Mouse (Mus musculus) neural tube, embryonic 11.5 days (tissue): Measurements from ENCODE around the gene Rack1. TPM values are rescaled to one million over a fixed set of nuclear protein-coding genes. Genes with fewer than 3 reads are reported as not detected.
"Not testable (repeated sequence)": the region's sequence is repeated elsewhere in the genome, so short reads cannot be mapped to it uniquely, and the experiment has no call there.

ENCODE experiments used
- ATAC-seq: fragments of 200-750 bp; cut with Nextera tagmentation; 2 replicates; pipeline ENCODE4 v1.8.0; 2017; ENCODE audit warnings: moderate number of reproducible peaks, mild to moderate bottlenecking, moderate TSS enrichment, moderate library complexity; ENCODE audit not compliant: insufficient read depth, low FRiP score, low TSS enrichment
- DNase-seq: peaks from one replicate; pipeline ENCODE4 v3.0.0-alpha.2; 2015; ENCODE audit warnings: low spot score
- H3K27ac ChIP-seq: fragments of 300-500 bp; sonication (generic); 2 replicates; pipeline ENCODE4 v1.5.1; 2014; ENCODE audit warnings: low read depth, mild to moderate bottlenecking, low read length
- H3K27me3 ChIP-seq: fragments of 300-500 bp; sonication (generic); 2 replicates; pipeline ENCODE4 v1.6.1; 2014; ENCODE audit warnings: mild to moderate bottlenecking, low read length, mixed read lengths; ENCODE audit not compliant: control insufficient read depth, insufficient read depth
- H3K36me3 ChIP-seq: fragments of 300-500 bp; sonication (generic); 2 replicates; pipeline ENCODE4 v1.6.1; 2014; ENCODE audit warnings: mild to moderate bottlenecking, low read length, moderate library complexity, mixed read lengths; ENCODE audit not compliant: control insufficient read depth, insufficient read depth
- H3K4me1 ChIP-seq: fragments of 300-500 bp; sonication (generic); 2 replicates; pipeline ENCODE4 v1.6.1; 2014; ENCODE audit warnings: low read length, mixed read lengths; ENCODE audit not compliant: control insufficient read depth, insufficient read depth
- H3K4me2 ChIP-seq: fragments of 300-500 bp; sonication (generic); 2 replicates; pipeline ENCODE4 v1.6.1; 2014; ENCODE audit warnings: low read depth, mild to moderate bottlenecking, moderate library complexity
- H3K4me3 ChIP-seq: fragments of 300-500 bp; sonication (generic); 2 replicates; pipeline ENCODE4 v1.5.1; 2014; ENCODE audit warnings: low read depth, low read length
- H3K9ac ChIP-seq: fragments of 300-500 bp; sonication (generic); 2 replicates; pipeline ENCODE4 v1.6.1; 2014; ENCODE audit warnings: mild to moderate bottlenecking, low read length
- H3K9me3 ChIP-seq: fragments of 300-500 bp; sonication (generic); 2 replicates; pipeline ENCODE4 v1.6.1; 2016; ENCODE audit warnings: low read length; ENCODE audit not compliant: control insufficient read depth
- WGBS: fragments of 180-500 bp; shearing (Covaris S2); extraction: QIAGEN DNeasy Blood & Tissue Kit; methylation state at CpG from one replicate; pipeline ENCODE4 v1.1.7; 2014; 5-methylcytosine and 5-hydroxymethylcytosine counted together
- polyA plus RNA-seq: library from polyadenylated mRNA; unstranded; fragments of >200 nt; fragmentation: Nextera tagmentation; extraction: Ambion mirVana; gene quantifications from 2 replicates; pipeline ENCODE4 v1.2.1, GENCODE M21; 2014

Rack1 gene
- polyA plus RNA-seq, 1 experiment from 2014 or later: 652 TPM

GRCm38 (mm10) chr11:48818346-48818745, 18.2 kb downstream of the Rack1 start:
- ATAC-seq: peak; percentile 7; the same call in 1 of the 2 replicates
- Histone ChIP-seq H3K27me3 (no peaks in the 10 kb centered on the region), H3K4me2 (peak overlapping the region; percentile 79), H3K9me3 (no peaks in the 10 kb centered on the region), H3K9ac (no peak overlapping the region; the same call in 1 of the 2 replicates), H3K4me3 (peak overlapping the region; percentile 66), H3K4me1 (peaks cover 7% of the 10 kb centered on the region; the same call in 1 of the 2 replicates), H3K36me3 (no peaks in the 10 kb centered on the region), H3K27ac (no peak overlapping the region)
- WGBS: under 1% methylated on average over 16 of the region's 16 CpGs
- DNase-seq: peak; percentile 89

- ATAC-seq: no peak
- peaks cover 6% of the 10 kb centered on the region; the same call in 1 of the 2 replicates for H3K4me1 ChIP-seq
- DNase-seq: no peak
- H3K4me3 ChIP-seq: no peak overlapping the region
- WGBS: 78% methylated on average over 7 of the region's 7 CpGs
- no peaks in the 10 kb centered on the region for H3K9me3 ChIP-seq
- H3K27ac ChIP-seq: no peak overlapping the region
- no peaks in the 10 kb centered on the region for H3K36me3 ChIP-seq
- no peak overlapping the region for H3K9ac ChIP-seq
- peaks cover 6% of the 10 kb centered on the region for H3K27me3 ChIP-seq
- H3K4me2 ChIP-seq: no peak overlapping the region
Measured at GRCm38 (mm10) chr11:48819614-48820307, 19.6 kb downstream of the Rack1 start.

GRCm38 (mm10) chr11:48820308-48820674, 20.2 kb downstream of the Rack1 start:
- no peak overlapping the region for H3K9ac ChIP-seq
- DNase-seq (no peak), ATAC-seq (no peak)

DNA sequence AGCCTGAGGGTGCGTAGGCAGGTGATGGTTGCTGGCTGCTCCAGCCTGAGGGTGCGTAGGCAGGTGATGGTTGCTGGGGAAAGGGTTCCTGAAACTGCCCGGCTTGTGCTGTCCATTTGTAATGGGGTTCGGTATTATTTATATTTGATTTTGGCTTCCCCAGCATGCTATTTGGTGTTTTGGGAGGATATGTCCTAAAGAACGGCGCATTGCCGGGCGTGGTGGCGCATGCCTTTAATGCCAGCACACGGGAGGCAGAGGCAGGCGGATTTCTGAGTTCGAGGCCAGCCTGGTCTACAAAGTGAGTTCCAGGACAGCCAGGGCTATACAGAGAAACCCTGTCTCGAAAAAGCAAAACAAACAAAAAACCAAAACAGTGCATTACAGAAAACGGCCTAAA, 21.2 kb downstream of the Rack1 start:
- not testable (repeated sequence) for H3K27ac ChIP-seq, H3K4me3 ChIP-seq, ATAC-seq, H3K4me1 ChIP-seq, H3K27me3 ChIP-seq, H3K4me2 ChIP-seq, H3K36me3 ChIP-seq, H3K9ac ChIP-seq, H3K9me3 ChIP-seq
- peak; percentile 4 for DNase-seq
- WGBS: 81% methylated on average over 14 of the region's 14 CpGs

More at GRCm38 (mm10) chr11:48820308-48820674, 20.2 kb downstream of the Rack1 start:
- Histone ChIP-seq H3K27me3 (peaks cover 7% of the 10 kb centered on the region), H3K36me3 (no peaks in the 10 kb centered on the region), H3K4me2 (no peak overlapping the region), H3K4me1 (peaks cover 3% of the 10 kb centered on the region; the same call in 1 of the 2 replicates), H3K4me3 (no peak overlapping the region), H3K27ac (no peak overlapping the region), H3K9me3 (no peaks in the 10 kb centered on the region)

DNA sequence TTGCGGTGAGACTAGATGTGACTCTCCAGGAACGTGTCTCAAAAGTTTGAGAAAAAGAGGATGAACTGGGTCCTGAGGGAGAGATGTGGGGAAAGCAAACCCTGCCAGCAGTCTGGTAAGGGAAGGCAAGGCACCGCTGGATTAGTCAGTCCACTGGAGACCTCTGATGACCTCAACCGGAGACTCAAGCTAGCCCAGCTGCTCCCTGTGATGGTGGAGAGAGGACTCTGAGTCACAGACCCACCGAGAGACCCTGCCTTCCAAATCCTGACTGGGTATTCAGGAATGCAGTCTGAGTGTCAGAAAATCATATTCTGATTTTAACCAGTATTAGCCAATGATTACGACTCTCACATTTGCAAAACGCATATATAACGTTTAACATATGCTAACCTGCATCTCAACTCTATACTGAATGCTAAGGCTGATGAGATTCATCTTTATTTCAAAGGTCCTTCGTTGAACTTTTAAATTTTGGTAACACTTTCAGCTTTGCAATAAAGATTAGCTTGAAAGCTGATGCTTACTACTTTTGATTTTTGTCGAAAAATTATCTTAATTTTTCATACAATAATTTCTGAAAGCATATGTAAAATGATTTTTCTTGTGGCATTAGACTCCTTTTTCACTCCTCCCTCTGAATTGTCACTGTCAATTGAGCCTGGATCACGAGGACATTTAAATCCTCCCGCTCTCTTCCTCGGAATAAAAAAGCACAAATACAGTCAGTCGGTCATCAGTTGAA, 22.8 kb downstream of the Rack1 start:
- Histone ChIP-seq H3K4me2 (peak overlapping the region; percentile 20; the same call in 1 of the 2 replicates), H3K4me3 (0 out of 2 replicates have a peak overlapping the region, but pooled peaks have one; percentile 7), H3K27ac (no peak overlapping the region), H3K36me3 (no peaks in the 10 kb centered on the region), H3K27me3 (peaks cover 7% of the 10 kb centered on the region), H3K9ac (no peak overlapping the region), H3K9me3 (no peaks in the 10 kb centered on the region), H3K4me1 (no peaks in the 10 kb centered on the region)
- DNase-seq (no peak), ATAC-seq (no peak)
- WGBS: 34% methylated on average over 14 of the region's 14 CpGs

- H3K36me3 ChIP-seq: no peaks in the 10 kb centered on the region
- no peaks in the 10 kb centered on the region for H3K9me3 ChIP-seq
- H3K27me3 ChIP-seq: peaks cover 7% of the 10 kb centered on the region
- H3K4me2 ChIP-seq: peak overlapping the region; percentile 43
- no peak overlapping the region for H3K27ac ChIP-seq
- peak; percentile 43; the same call in 1 of the 2 replicates for ATAC-seq
- H3K4me1 ChIP-seq: no peaks in the 10 kb centered on the region
- no peak overlapping the region for H3K9ac ChIP-seq
- DNase-seq: peak; percentile 82
- under 1% methylated on average over 15 of the region's 15 CpGs for WGBS
- H3K4me3 ChIP-seq: peak overlapping the region; percentile 32
Measured at GRCm38 (mm10) chr11:48823536-48823972, 23.4 kb downstream of the Rack1 start.

GRCm38 (mm10) chr11:48824311-48824830, 24.2 kb downstream of the Rack1 start:
- WGBS: 4% methylated on average over 22 of the region's 22 CpGs
- Histone ChIP-seq H3K27ac (no peak overlapping the region), H3K9me3 (no peaks in the 10 kb centered on the region), H3K36me3 (no peaks in the 10 kb centered on the region), H3K9ac (no peak overlapping the region), H3K4me2 (peak overlapping the region; percentile 43), H3K27me3 (peaks cover 7% of the 10 kb centered on the region), H3K4me3 (peak overlapping the region; percentile 32), H3K4me1 (no peaks in the 10 kb centered on the region)
- DNase-seq: no peak
- ATAC-seq: no peak

DNA sequence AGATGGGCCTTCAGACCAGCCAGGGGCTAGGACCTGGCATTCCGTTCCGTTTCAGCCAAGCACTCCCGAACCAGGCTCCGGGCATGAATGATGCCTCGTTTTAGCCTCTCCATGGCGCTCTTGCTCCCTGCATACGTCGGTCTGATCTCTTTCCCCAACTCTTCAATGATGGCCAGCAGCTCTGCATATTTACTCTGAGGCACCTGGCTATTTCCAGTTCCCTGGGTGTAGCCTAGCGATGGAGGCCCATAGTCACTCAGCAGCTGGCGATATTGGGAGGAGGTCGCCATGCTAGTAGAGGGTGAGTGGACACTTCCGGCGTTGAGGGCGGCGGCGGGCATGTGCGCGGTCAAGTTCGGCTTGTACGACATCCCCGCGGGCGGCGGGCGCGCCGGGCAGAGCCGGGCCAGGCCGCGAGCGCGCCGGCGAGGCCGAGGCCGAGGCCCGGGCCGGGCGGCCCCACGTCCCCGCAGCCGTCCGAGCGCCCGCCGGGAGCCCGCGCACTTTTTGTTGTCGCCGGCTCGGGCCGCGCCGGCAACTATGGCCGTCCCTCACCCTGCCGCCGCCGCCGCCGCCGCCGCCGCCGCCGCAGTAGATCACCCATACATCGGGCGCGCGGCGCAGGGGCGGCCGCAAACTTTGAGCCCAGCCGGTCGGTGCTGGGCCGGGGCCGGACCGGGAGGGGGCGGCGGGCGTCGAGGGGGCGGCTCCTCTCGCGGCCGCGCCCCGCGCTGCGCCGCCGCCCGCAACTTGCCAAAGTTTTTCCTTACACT, 26.0 kb downstream of the Rack1 start, which contains the start of the genes Trim7 and Gm12184:
TSS of gene Trim7 (plus strand) at position 162 of the 773 bp plus-strand sequence.
TSS of gene Gm12184 (minus strand) at position 677 of the 773 bp plus-strand sequence.
- H3K9ac ChIP-seq: peak within 1 kb of the TSS; percentile 41; the same call in 1 of the 2 replicates
- H3K4me1 ChIP-seq: not testable (repeated sequence)

More for the DNA sequence above, 26.0 kb downstream of the Rack1 start, which contains the start of the genes Trim7 and Gm12184:
- peak; percentile 75 for ATAC-seq
- peak within 1 kb of the TSS; percentile 40 for H3K4me2 ChIP-seq
- not testable (repeated sequence) for H3K9me3 ChIP-seq, DNase-seq, H3K27me3 ChIP-seq, H3K27ac ChIP-seq, H3K36me3 ChIP-seq
- WGBS: under 1% methylated on average over 41 of the region's 92 CpGs
- H3K4me3 ChIP-seq: peak within 1 kb of the TSS; percentile 38
